Mouse (Mus musculus) neural tube, embryonic 11.5 days (tissue): Measurements from ENCODE around the gene Ipcef1. TPM values are rescaled to one million over a fixed set of nuclear protein-coding genes. Genes with fewer than 3 reads are reported as not detected.

ENCODE experiments used
- ATAC-seq: fragments of 200-750 bp; cut with Nextera tagmentation; 2 replicates; pipeline ENCODE4 v1.8.0; 2017; ENCODE audit warnings: moderate number of reproducible peaks, mild to moderate bottlenecking, moderate TSS enrichment, moderate library complexity; ENCODE audit not compliant: insufficient read depth, low FRiP score, low TSS enrichment
- DNase-seq: peaks from one replicate; pipeline ENCODE4 v3.0.0-alpha.2; 2015; ENCODE audit warnings: low spot score
- H3K27ac ChIP-seq: fragments of 300-500 bp; sonication (generic); 2 replicates; pipeline ENCODE4 v1.5.1; 2014; ENCODE audit warnings: low read depth, mild to moderate bottlenecking, low read length
- H3K27me3 ChIP-seq: fragments of 300-500 bp; sonication (generic); 2 replicates; pipeline ENCODE4 v1.6.1; 2014; ENCODE audit warnings: mild to moderate bottlenecking, low read length, mixed read lengths; ENCODE audit not compliant: control insufficient read depth, insufficient read depth
- H3K36me3 ChIP-seq: fragments of 300-500 bp; sonication (generic); 2 replicates; pipeline ENCODE4 v1.6.1; 2014; ENCODE audit warnings: mild to moderate bottlenecking, low read length, moderate library complexity, mixed read lengths; ENCODE audit not compliant: control insufficient read depth, insufficient read depth
- H3K4me1 ChIP-seq: fragments of 300-500 bp; sonication (generic); 2 replicates; pipeline ENCODE4 v1.6.1; 2014; ENCODE audit warnings: low read length, mixed read lengths; ENCODE audit not compliant: control insufficient read depth, insufficient read depth
- H3K4me2 ChIP-seq: fragments of 300-500 bp; sonication (generic); 2 replicates; pipeline ENCODE4 v1.6.1; 2014; ENCODE audit warnings: low read depth, mild to moderate bottlenecking, moderate library complexity
- H3K4me3 ChIP-seq: fragments of 300-500 bp; sonication (generic); 2 replicates; pipeline ENCODE4 v1.5.1; 2014; ENCODE audit warnings: low read depth, low read length
- H3K9ac ChIP-seq: fragments of 300-500 bp; sonication (generic); 2 replicates; pipeline ENCODE4 v1.6.1; 2014; ENCODE audit warnings: mild to moderate bottlenecking, low read length
- H3K9me3 ChIP-seq: fragments of 300-500 bp; sonication (generic); 2 replicates; pipeline ENCODE4 v1.6.1; 2016; ENCODE audit warnings: low read length; ENCODE audit not compliant: control insufficient read depth
- WGBS: fragments of 180-500 bp; shearing (Covaris S2); extraction: QIAGEN DNeasy Blood & Tissue Kit; methylation state at CpG from one replicate; pipeline ENCODE4 v1.1.7; 2014; 5-methylcytosine and 5-hydroxymethylcytosine counted together
- polyA plus RNA-seq: library from polyadenylated mRNA; unstranded; fragments of >200 nt; fragmentation: Nextera tagmentation; extraction: Ambion mirVana; gene quantifications from 2 replicates; pipeline ENCODE4 v1.2.1, GENCODE M21; 2014

Gene Ipcef1
- polyA plus RNA-seq, 1 experiment from 2014 or later = 0.09 TPM

DNA sequence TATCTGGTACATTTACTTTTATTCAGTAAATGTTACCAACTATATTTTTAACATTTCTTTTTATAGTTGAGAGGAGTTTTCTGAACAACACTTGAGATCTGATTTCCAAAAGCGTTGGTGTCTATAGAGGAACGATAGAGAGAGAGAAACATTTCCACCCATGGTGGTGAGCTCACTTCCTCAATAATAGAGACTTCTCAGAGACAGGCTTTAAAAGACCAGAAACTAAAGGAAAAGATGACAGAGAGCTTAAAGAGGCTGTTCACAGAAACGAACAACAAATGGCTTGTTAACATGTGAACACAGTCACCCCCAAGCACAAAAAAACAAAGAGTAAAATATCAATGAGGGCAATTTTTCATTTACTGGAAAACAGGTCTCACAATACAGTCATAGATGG is 2.4 kb downstream of the Ipcef1 start:
- Histone ChIP-seq H3K9me3 (no peaks in the 10 kb centered on the region), H3K27ac (no peak overlapping the region), H3K4me1 (no peaks in the 10 kb centered on the region; the same call in 1 of the 2 replicates), H3K9ac (no peak overlapping the region), H3K27me3 (no peaks in the 10 kb centered on the region), H3K4me3 (no peak overlapping the region), H3K36me3 (no peaks in the 10 kb centered on the region), H3K4me2 (no peak overlapping the region)
- 91% methylated on average over 3 of the region's 3 CpGs for WGBS
- DNase-seq = no peak
- ATAC-seq = no peak

- ATAC-seq (no peak), DNase-seq (no peak)
- Histone ChIP-seq H3K4me3 (no peak overlapping the region), H3K27me3 (no peaks in the 10 kb centered on the region), H3K9me3 (no peaks in the 10 kb centered on the region), H3K9ac (no peak overlapping the region), H3K4me2 (no peak overlapping the region), H3K4me1 (no peaks in the 10 kb centered on the region; the same call in 1 of the 2 replicates), H3K27ac (no peak overlapping the region), H3K36me3 (no peaks in the 10 kb centered on the region)
- WGBS = 92% methylated on average over 2 of the region's 2 CpGs
These were observed 4.4 kb downstream of the Ipcef1 start for GRCm38 (mm10) chr10:7047919-7048291.

- Histone ChIP-seq H3K36me3 (no peaks in the 10 kb centered on the region), H3K4me3 (no peak overlapping the region), H3K9me3 (no peaks in the 10 kb centered on the region), H3K27ac (no peak overlapping the region), H3K4me2 (no peak overlapping the region), H3K4me1 (no peaks in the 10 kb centered on the region), H3K9ac (no peak overlapping the region), H3K27me3 (no peaks in the 10 kb centered on the region)
- DNase-seq (no peak), ATAC-seq (no peak)
- 67% methylated on average over 10 of the region's 10 CpGs for WGBS
These were observed 4.9 kb downstream of the Ipcef1 start for GRCm38 (mm10) chr10:7047288-7047918.

DNA sequence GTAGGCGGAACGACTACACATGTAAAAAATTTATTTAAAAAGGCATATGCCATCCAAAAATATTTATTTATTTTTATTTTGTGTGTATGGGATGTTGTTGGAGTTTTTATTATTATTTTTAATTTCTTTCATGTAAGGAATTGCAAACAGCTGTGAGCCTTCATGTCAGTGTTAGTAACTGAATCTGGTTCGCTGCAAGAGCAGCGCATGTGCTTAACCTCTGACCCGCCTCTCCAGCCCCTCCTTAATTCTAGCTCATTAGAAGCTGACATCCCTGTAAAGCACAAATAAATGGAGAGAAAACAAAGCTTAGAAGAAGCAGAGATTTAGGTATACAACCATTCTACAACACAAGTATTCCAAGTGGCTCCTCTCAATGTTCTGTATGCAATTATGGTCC is 8.4 kb downstream of the Ipcef1 start:
- no peaks in the 10 kb centered on the region for H3K4me1 ChIP-seq
- 75% methylated on average over 5 of the region's 5 CpGs for WGBS
- H3K4me3 ChIP-seq = no peak overlapping the region
- no peaks in the 10 kb centered on the region for H3K36me3 ChIP-seq
- H3K9ac ChIP-seq = no peak overlapping the region
- ATAC-seq = no peak
- no peaks in the 10 kb centered on the region for H3K27me3 ChIP-seq
- no peak overlapping the region for H3K4me2 ChIP-seq
- no peaks in the 10 kb centered on the region for H3K9me3 ChIP-seq
- H3K27ac ChIP-seq = no peak overlapping the region
- no peak for DNase-seq

GRCm38 (mm10) chr10:7041032-7041431 is 11.2 kb downstream of the Ipcef1 start:
- no peak for ATAC-seq
- Histone ChIP-seq H3K4me1 (no peaks in the 10 kb centered on the region), H3K4me3 (no peak overlapping the region)

DNA sequence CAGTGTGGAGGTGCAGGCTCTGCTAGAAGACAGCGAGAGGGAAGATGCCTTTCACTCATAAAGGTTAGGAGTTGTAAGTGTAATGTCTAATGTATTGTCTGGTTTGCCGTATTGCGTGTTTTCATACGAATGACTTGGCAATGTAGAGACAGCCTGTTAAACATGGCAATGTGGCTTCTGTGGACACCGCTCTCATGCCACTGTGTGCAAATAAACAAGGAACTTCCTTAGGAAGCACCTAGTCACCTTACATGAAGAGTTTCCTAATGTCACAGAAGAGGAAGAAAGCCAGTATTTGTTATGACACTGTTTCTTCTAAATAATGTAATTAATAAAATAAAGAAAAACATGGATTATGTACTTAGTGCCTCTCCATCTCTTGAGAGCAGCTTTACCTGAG is 15.1 kb downstream of the Ipcef1 start:
- H3K27me3 ChIP-seq = no peaks in the 10 kb centered on the region
- H3K4me2 ChIP-seq = no peak overlapping the region
- H3K27ac ChIP-seq = no peak overlapping the region
- H3K9ac ChIP-seq = no peak overlapping the region
- H3K36me3 ChIP-seq = no peaks in the 10 kb centered on the region
- ATAC-seq (no peak), DNase-seq (no peak)
- no peak overlapping the region for H3K4me3 ChIP-seq
- 92% methylated on average over 5 of the region's 5 CpGs for WGBS
- H3K4me1 ChIP-seq = no peaks in the 10 kb centered on the region
- no peaks in the 10 kb centered on the region for H3K9me3 ChIP-seq

More at GRCm38 (mm10) chr10:7041032-7041431, 11.2 kb downstream of the Ipcef1 start:
- Histone ChIP-seq H3K36me3 (no peaks in the 10 kb centered on the region), H3K27me3 (no peaks in the 10 kb centered on the region), H3K9me3 (no peaks in the 10 kb centered on the region), H3K4me2 (no peak overlapping the region), H3K9ac (no peak overlapping the region), H3K27ac (no peak overlapping the region)
- no peak for DNase-seq

- DNase-seq (no peak), ATAC-seq (peak; percentile 48; the same call in 1 of the 2 replicates)
- WGBS = 78% methylated on average over 12 of the region's 12 CpGs
- Histone ChIP-seq H3K4me3 (no peak overlapping the region), H3K9me3 (no peaks in the 10 kb centered on the region), H3K9ac (no peak overlapping the region), H3K27me3 (no peaks in the 10 kb centered on the region), H3K4me1 (no peaks in the 10 kb centered on the region), H3K36me3 (no peaks in the 10 kb centered on the region), H3K4me2 (no peak overlapping the region), H3K27ac (no peak overlapping the region)
These were observed 16.7 kb downstream of the Ipcef1 start for GRCm38 (mm10) chr10:7035547-7035946.

DNA sequence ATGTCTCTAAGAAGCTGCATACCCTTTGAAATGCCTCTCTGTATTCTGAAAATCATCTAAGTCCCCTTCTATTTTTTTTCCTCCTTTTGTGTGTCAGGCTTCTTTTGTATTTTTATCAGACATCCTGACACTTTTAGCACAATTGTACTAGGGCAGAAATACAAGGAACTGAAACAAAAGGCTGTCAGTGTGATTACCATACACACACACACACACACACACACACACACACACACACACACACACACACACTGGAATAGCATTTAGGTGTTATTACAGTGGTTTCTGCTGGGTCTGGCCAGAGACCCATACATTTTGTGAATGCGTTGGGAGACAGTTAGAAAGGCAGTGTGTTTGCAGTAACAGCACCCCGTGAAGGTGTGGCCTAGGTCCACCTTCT is 18.8 kb downstream of the Ipcef1 start:
- ATAC-seq (no peak), DNase-seq (no peak)
- Histone ChIP-seq H3K36me3 (no peaks in the 10 kb centered on the region), H3K9ac (no peak overlapping the region), H3K4me3 (no peak overlapping the region), H3K27ac (no peak overlapping the region), H3K9me3 (no peaks in the 10 kb centered on the region), H3K27me3 (no peaks in the 10 kb centered on the region), H3K4me2 (no peak overlapping the region), H3K4me1 (no peaks in the 10 kb centered on the region)
- 94% methylated on average over 2 of the region's 2 CpGs for WGBS

DNA sequence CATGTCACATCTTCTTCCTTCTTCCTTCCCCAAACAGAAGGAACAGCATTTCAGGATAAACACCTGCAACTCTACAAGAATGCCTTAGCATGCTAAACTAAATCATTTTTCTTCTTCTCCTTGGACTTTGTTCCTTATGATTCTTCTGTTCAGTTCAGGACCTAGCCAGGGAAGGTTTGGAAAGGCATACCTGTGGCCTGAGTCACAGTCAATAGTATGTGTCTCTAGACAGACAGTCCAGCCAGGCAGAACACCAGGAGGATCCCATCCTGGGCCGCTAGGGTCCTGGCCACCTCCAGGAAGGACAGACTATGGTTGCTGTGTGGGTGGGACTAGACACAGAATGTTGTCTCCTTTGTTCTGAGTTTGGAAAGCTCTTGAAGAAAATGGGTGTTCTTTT is 27.2 kb downstream of the Ipcef1 start:
- Histone ChIP-seq H3K9me3 (no peaks in the 10 kb centered on the region), H3K9ac (no peak overlapping the region), H3K36me3 (no peaks in the 10 kb centered on the region), H3K4me3 (no peak overlapping the region), H3K4me2 (no peak overlapping the region), H3K4me1 (no peaks in the 10 kb centered on the region), H3K27me3 (no peaks in the 10 kb centered on the region), H3K27ac (no peak overlapping the region)
- WGBS = 73% methylated on average over 1 of the region's 1 CpGs
- DNase-seq (no peak), ATAC-seq (no peak)
